Mouse (Mus musculus) MEL (cell line): ENCODE results near the gene Mief1. TPM values are rescaled to one million over a fixed set of nuclear protein-coding genes. Genes with fewer than 3 reads are reported as not detected.
A peak's percentile ranks its signal among the peaks of the same experiment; 100 is the strongest.

Source experiments
- DNase-seq: peaks from one replicate; pipeline ENCODE4 v3.0.0; 2011; ENCODE audit warnings: low read depth, low spot score
- H3K27ac ChIP-seq: 2 replicates; pipeline ENCODE4 v1.5.1; 2012; ENCODE audit warnings: low read depth, mild to moderate bottlenecking, control low read depth, low read length, moderate library complexity; ENCODE audit not compliant: control insufficient read depth
- H3K27me3 ChIP-seq, 2 experiments: fragments of 150-350 bp in 1 of 2; sonication (generic) in 1 of 2; 2 replicates each; pipeline ENCODE4 v1.6.1; 2012; ENCODE audit warnings: low read length in 2 of 2, mild to moderate bottlenecking in 2 of 2, improper control_type of control experiment in 1 of 2, moderate library complexity in 1 of 2; ENCODE audit not compliant: insufficient read depth in 2 of 2, control insufficient read depth in 1 of 2
- H3K36me3 ChIP-seq, 2 experiments: 2 replicates each; pipeline ENCODE4 v1.6.1; 2012 to 2014; ENCODE audit warnings: low read length in 2 of 2, improper control_type of control experiment in 1 of 2, inconsistent platforms in 1 of 2, mild to moderate bottlenecking in 1 of 2; ENCODE audit not compliant: insufficient read depth in 2 of 2, control insufficient read depth in 1 of 2
- H3K4me1 ChIP-seq, 2 experiments: fragments of 150-350 bp in 1 of 2; sonication (generic) in 1 of 2; 2 replicates each; pipeline ENCODE4 v1.6.1; 2012; ENCODE audit warnings: low read length in 2 of 2, improper control_type of control experiment in 1 of 2, mild to moderate bottlenecking in 1 of 2; ENCODE audit not compliant: insufficient read depth in 2 of 2, control insufficient read depth in 1 of 2
- H3K4me3 ChIP-seq, 2 experiments: fragments of 150-350 bp in 1 of 2; sonication (generic) in 1 of 2; 2 replicates each; pipeline ENCODE4 v1.5.1; 2012; ENCODE audit warnings: low read depth in 2 of 2, low read length in 2 of 2, mild to moderate bottlenecking in 2 of 2, moderate library complexity in 2 of 2, control low read depth in 1 of 2, improper control_type of control experiment in 1 of 2; ENCODE audit not compliant: control insufficient read depth in 1 of 2, insufficient read depth in 1 of 2
- H3K79me2 ChIP-seq: 2 replicates; pipeline ENCODE4 v1.6.1; 2012; ENCODE audit warnings: mild to moderate bottlenecking, low read length, moderate library complexity; ENCODE audit not compliant: control insufficient read depth, poor library complexity, insufficient read depth
- H3K9ac ChIP-seq: 2 replicates; pipeline ENCODE4 v1.6.1; 2012; ENCODE audit warnings: low read depth, mild to moderate bottlenecking, control low read depth, low read length, moderate library complexity; ENCODE audit not compliant: control insufficient read depth, poor library complexity, severe bottlenecking
- H3K9me3 ChIP-seq: fragments of 150-350 bp; sonication (generic); replicated peaks from 2 replicates; pipeline ENCODE4 v1.6.1; 2012; ENCODE audit warnings: mild to moderate bottlenecking, low read length, improper control_type of control experiment, moderate library complexity; ENCODE audit not compliant: insufficient read depth
- CHD1 ChIP-seq: IDR thresholded peaks from 2 replicates; pipeline ENCODE4 v1.6.1; 2012; ENCODE audit warnings: low read depth, mild to moderate bottlenecking, inconsistent platforms, low read length, improper control_type of control experiment
- CHD2 ChIP-seq: IDR thresholded peaks from 2 replicates; pipeline ENCODE4 v1.6.1; 2011; ENCODE audit warnings: low read length, improper control_type of control experiment
- CTCF ChIP-seq, 3 experiments: IDR thresholded peaks in 2 of 3; conservative IDR thresholded peaks in 1 of 3; 2 replicates each; pipeline ENCODE4 v1.5.1; 2011 to 2012; ENCODE audit warnings: low read length in 3 of 3, low read depth in 2 of 3, mild to moderate bottlenecking in 2 of 3, improper control_type of control experiment in 1 of 3, inconsistent platforms in 1 of 3, mixed read lengths in 1 of 3, moderate library complexity in 1 of 3; ENCODE audit not compliant: control insufficient read depth in 1 of 3, insufficient read depth in 1 of 3, poor library complexity in 1 of 3, severe bottlenecking in 1 of 3
- ELF1 ChIP-seq: IDR thresholded peaks from 2 replicates; pipeline ENCODE4 v1.6.1; 2014; ENCODE audit warnings: low read depth, mild to moderate bottlenecking, inconsistent platforms, low read length, improper control_type of control experiment, moderate library complexity
- EP300 ChIP-seq, 2 experiments: IDR thresholded peaks; 2 replicates each; pipeline ENCODE4 v1.6.1; 2011; ENCODE audit warnings: improper control_type of control experiment in 2 of 2, low read length in 2 of 2, low read depth in 1 of 2, mild to moderate bottlenecking in 1 of 2
- ETS1 ChIP-seq: IDR thresholded peaks from 2 replicates; pipeline ENCODE4 v1.6.1; 2012; ENCODE audit warnings: low read depth, mild to moderate bottlenecking, inconsistent platforms, low read length, improper control_type of control experiment, moderate library complexity
- GABPA ChIP-seq: IDR thresholded peaks from 2 replicates; pipeline ENCODE4 v1.6.1; 2012; ENCODE audit warnings: low read depth, mild to moderate bottlenecking, inconsistent platforms, low read length, improper control_type of control experiment, moderate library complexity
- GATA1 ChIP-seq: IDR thresholded peaks from 2 replicates; pipeline ENCODE4 v1.6.1; 2011; ENCODE audit warnings: low read depth, low read length, improper control_type of control experiment
- MAX ChIP-seq: IDR thresholded peaks from 2 replicates; pipeline ENCODE4 v1.6.1; 2011; ENCODE audit warnings: low read length, improper control_type of control experiment
- MEF2A ChIP-seq: IDR thresholded peaks from 2 replicates; pipeline ENCODE4 v1.6.1; 2014; ENCODE audit warnings: low read depth, mild to moderate bottlenecking, inconsistent platforms, low read length, improper control_type of control experiment; ENCODE audit not compliant: poor library complexity, insufficient replicate concordance, severe bottlenecking; ENCODE audit errors: extremely low read depth
- MYB ChIP-seq: IDR thresholded peaks from 2 replicates; pipeline ENCODE4 v1.6.1; 2011; ENCODE audit warnings: mild to moderate bottlenecking, low read depth, low read length, improper control_type of control experiment
- MYC ChIP-seq: IDR thresholded peaks from 2 replicates; pipeline ENCODE4 v1.6.1; 2011; ENCODE audit warnings: low read depth, mild to moderate bottlenecking, low read length, improper control_type of control experiment, moderate library complexity
- NELFE ChIP-seq: IDR thresholded peaks from 2 replicates; pipeline ENCODE4 v1.6.1; 2011; ENCODE audit warnings: low read depth, low read length, improper control_type of control experiment
- NRF1 ChIP-seq: IDR thresholded peaks from 2 replicates; pipeline ENCODE4 v1.6.1; 2014; ENCODE audit warnings: low read depth, mild to moderate bottlenecking, inconsistent platforms, low read length, improper control_type of control experiment, moderate library complexity; ENCODE audit not compliant: poor library complexity, insufficient read depth, severe bottlenecking
- POLR2A ChIP-seq, 2 experiments: IDR thresholded peaks; 2 replicates each; pipeline ENCODE4 v1.6.1; 2011 to 2012; ENCODE audit warnings: low read length in 2 of 2, mild to moderate bottlenecking in 2 of 2, control low read depth in 1 of 2, improper control_type of control experiment in 1 of 2, low read depth in 1 of 2, moderate library complexity in 1 of 2; ENCODE audit not compliant: control insufficient read depth in 1 of 2, insufficient read depth in 1 of 2, poor library complexity in 1 of 2
- POLR2AphosphoS2 ChIP-seq: IDR thresholded peaks from 2 replicates; pipeline ENCODE4 v1.6.1; 2011; ENCODE audit warnings: low read length, improper control_type of control experiment
- SIN3A ChIP-seq: IDR thresholded peaks from 2 replicates; pipeline ENCODE4 v1.6.1; 2012; ENCODE audit warnings: low read length, improper control_type of control experiment, inconsistent platforms
- SMC3 ChIP-seq: IDR thresholded peaks from 2 replicates; pipeline ENCODE4 v1.6.1; 2011; ENCODE audit warnings: low read depth, low read length, improper control_type of control experiment
- TAL1 ChIP-seq: IDR thresholded peaks from 2 replicates; pipeline ENCODE4 v1.6.1; 2012; ENCODE audit warnings: mild to moderate bottlenecking, inconsistent platforms, low read length, moderate library complexity, mixed read lengths
- TCF12 ChIP-seq: IDR thresholded peaks from 2 replicates; pipeline ENCODE4 v1.6.1; 2014; ENCODE audit warnings: low read depth, mild to moderate bottlenecking, inconsistent platforms, low read length, improper control_type of control experiment, moderate library complexity
- UBTF ChIP-seq: IDR thresholded peaks from 2 replicates; pipeline ENCODE4 v1.6.1; 2012; ENCODE audit warnings: low read depth, mild to moderate bottlenecking, inconsistent platforms, low read length, improper control_type of control experiment, moderate library complexity, borderline replicate concordance; ENCODE audit not compliant: insufficient read depth
- USF1 ChIP-seq: IDR thresholded peaks from 2 replicates; pipeline ENCODE4 v1.6.1; 2014; ENCODE audit warnings: low read depth, mild to moderate bottlenecking, inconsistent platforms, low read length, improper control_type of control experiment, moderate library complexity
- USF2 ChIP-seq, 2 experiments: IDR thresholded peaks; 2 replicates each; pipeline ENCODE4 v1.6.1; 2011 to 2012; ENCODE audit warnings: improper control_type of control experiment in 2 of 2, low read length in 2 of 2, borderline replicate concordance in 1 of 2, inconsistent platforms in 1 of 2, low read depth in 1 of 2, mild to moderate bottlenecking in 1 of 2; ENCODE audit not compliant: insufficient read depth in 1 of 2
- ZC3H11A ChIP-seq: IDR thresholded peaks from 2 replicates; pipeline ENCODE4 v1.6.1; 2012; ENCODE audit warnings: low read depth, mild to moderate bottlenecking, inconsistent platforms, low read length, improper control_type of control experiment
- ZKSCAN1 ChIP-seq: IDR thresholded peaks from 2 replicates; pipeline ENCODE4 v1.6.1; 2012; ENCODE audit warnings: low read depth, mild to moderate bottlenecking, inconsistent platforms, low read length, improper control_type of control experiment, moderate library complexity
- polyA plus RNA-seq, 2 experiments: library from polyadenylated mRNA; stranded (reverse) in 1 of 2; unstranded in 1 of 2; fragments of >175 nt in 1 of 2; fragments of >200 nt in 1 of 2; gene quantifications; 2 replicates each; pipeline versions ENCODE4 v1.2.1 to v1.2.4; 2012; ENCODE audit warnings: low replicate concordance in 2 of 2, low read depth in 1 of 2; ENCODE audit not compliant: insufficient read length in 2 of 2, insufficient read depth in 1 of 2, missing spikeins in 1 of 2
- total RNA-seq: library from RNA; depleted of rRNA; stranded (reverse); fragments of 300-350 nt; gene quantifications from 2 replicates; pipeline ENCODE4 v1.2.3, GENCODE M21; 2012

Mief1 gene
- total and polyA plus RNA-seq, 3 experiments: 34.6 to 41.5 TPM; not detected in 1

- H3K79me2 ChIP-seq: no peaks in the 10 kb centered on the region
- no peak overlapping the region for H3K27ac ChIP-seq
- no peaks in the 10 kb centered on the region for H3K9me3 ChIP-seq
- H3K9ac ChIP-seq: no peak overlapping the region
- peak; percentile 43 for DNase-seq
- TF ChIP-seq MYC: no peak
- TF ChIP-seq ETS1: no peak
- no peak for TF ChIP-seq POLR2AphosphoS2
- TF ChIP-seq CHD2: no peak
- TF ChIP-seq POLR2A (IDR thresholded peaks at IDR 0.05; ENCODE audit: control insufficient read depth in 1 of 2, insufficient read depth in 1 of 2, low read depth in 1 of 2, low read length in 2 of 2, poor library complexity in 1 of 2): no peak
- no peak for TF ChIP-seq MYB
- no peak for TF ChIP-seq USF1
- no peak for TF ChIP-seq TCF12
- TF ChIP-seq CHD1: no peak
- TF ChIP-seq ZKSCAN1: no peak
- no peak for TF ChIP-seq MEF2A
- no peak for TF ChIP-seq UBTF
- TF ChIP-seq GABPA: no peak
- TF ChIP-seq TAL1: no peak
- no peak for TF ChIP-seq ZC3H11A
- TF ChIP-seq ELF1: no peak
- no peak for TF ChIP-seq NELFE
- TF ChIP-seq GATA1: no peak
- TF ChIP-seq MAX: no peak
- TF ChIP-seq, all 39 proteins: peak for 0
- peaks cover 0 to 7% of the 10 kb centered on the region in 2 experiments; a peak in 2 of 4 replicates for H3K4me1 ChIP-seq
- H3K27me3 ChIP-seq: peaks cover 0 to 1% of the 10 kb centered on the region in 2 experiments; a peak in 2 of 4 replicates
- no peaks in the 10 kb centered on the region for H3K36me3 ChIP-seq
- no peak overlapping the region for H3K4me3 ChIP-seq
Observed at GRCm38 (mm10) chr15:80219705-80220657, 13.8 kb upstream of the Mief1 start.

DNA sequence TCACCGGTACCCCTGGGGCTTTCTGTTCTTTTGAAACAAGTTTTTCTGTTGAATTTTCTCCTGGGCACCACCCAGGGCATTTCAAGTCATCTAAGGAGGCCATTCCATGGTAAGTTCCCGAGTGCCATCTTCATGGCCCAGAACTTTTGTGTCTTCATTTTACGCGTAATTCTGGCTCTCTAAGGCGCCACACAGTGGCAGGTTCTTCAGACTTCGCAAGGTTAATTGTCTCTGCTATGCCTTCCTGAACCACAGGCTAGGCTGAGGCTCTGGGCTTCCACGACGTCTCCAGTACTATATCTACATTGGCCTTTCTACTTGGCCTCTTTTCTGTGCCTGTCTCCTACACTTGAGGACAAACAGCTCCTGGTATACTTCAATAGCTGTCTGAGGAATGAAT lies 12.8 kb upstream of the Mief1 start:
- DNase-seq: no peak
- H3K27ac ChIP-seq: no peak overlapping the region

More for the DNA sequence above, 12.8 kb upstream of the Mief1 start:
- H3K36me3 ChIP-seq: no peaks in the 10 kb centered on the region
- peaks cover 0 to 12% of the 10 kb centered on the region in 2 experiments; a peak in 2 of 4 replicates for H3K4me1 ChIP-seq
- H3K4me3 ChIP-seq: no peak overlapping the region
- H3K27me3 ChIP-seq: peaks cover 0 to 1% of the 10 kb centered on the region in 2 experiments; a peak in 2 of 4 replicates
- no peaks in the 10 kb centered on the region for H3K9me3 ChIP-seq
- no peaks in the 10 kb centered on the region for H3K79me2 ChIP-seq
- H3K9ac ChIP-seq: no peak overlapping the region
- TF ChIP-seq MYB (no peak), ZKSCAN1 (no peak), SMC3 (no peak), CTCF (IDR thresholded peaks at IDR 0.05 in 2 of 3, conservative IDR thresholded peaks at IDR 0.05 in 1 of 3; ENCODE audit: control insufficient read depth in 1 of 3, insufficient read depth in 1 of 3, low read depth in 2 of 3, low read length in 3 of 3, poor library complexity in 1 of 3, severe bottlenecking in 1 of 3) (peak in 1 of 3 experiments; percentile 14; a peak in 1 of 6 replicates), EP300 (IDR thresholded peaks at IDR 0.05; ENCODE audit: low read depth in 1 of 2, low read length in 2 of 2) (no peak), NRF1 (no peak), USF2 (IDR thresholded peaks at IDR 0.05; ENCODE audit: borderline replicate concordance in 1 of 2, insufficient read depth in 1 of 2, low read depth in 1 of 2, low read length in 2 of 2) (no peak), SIN3A (no peak)
